Mouse (Mus musculus) thymus, adult 2 months (tissue): Measurements from ENCODE around the gene Aknad1.

Experiments used
- CTCF ChIP-seq: fragments of 200-500 bp; IDR thresholded peaks from 2 replicates; pipeline ENCODE4 v1.5.1; 2012; ENCODE audit warnings: mild to moderate bottlenecking, control low read depth, low read length, moderate library complexity, borderline replicate concordance; ENCODE audit not compliant: control insufficient read depth, poor library complexity, insufficient read depth; ENCODE audit errors: extremely low read depth
- POLR2A ChIP-seq: fragments of 200-500 bp; IDR thresholded peaks from 2 replicates; pipeline ENCODE4 v1.6.1; 2012; ENCODE audit warnings: mild to moderate bottlenecking, low read length, control low read depth, moderate library complexity; ENCODE audit not compliant: control insufficient read depth, poor library complexity, insufficient read depth; ENCODE audit errors: extremely low read depth

- TF ChIP-seq CTCF: no peak
- TF ChIP-seq POLR2A: no peak
These were observed at the start of gene Aknad1 for GRCm38 (mm10) chr3:108739045-108739708.
